Mouse (Mus musculus) gastrocnemius, postnatal 10 days (tissue): ENCODE results near the gene Zfp771. TPM values are rescaled to one million over a fixed set of nuclear protein-coding genes. Genes with fewer than 3 reads are reported as not detected.
"Not testable (repeated sequence)": the region's sequence is repeated elsewhere in the genome, so short reads cannot be mapped to it uniquely, and the experiment has no call there.

Experiments used
- DNase-seq: peaks from one replicate; pipeline ENCODE4 v3.0.0; 2021; ENCODE audit warnings: mixed read lengths
- total RNA-seq, 2 experiments: library from RNA; stranded (reverse); gene quantifications; 2 replicates each; pipeline ENCODE4 v1.2.3; 2021

Zfp771 gene
- total RNA-seq, 2 experiments from 2014 or later = 18.6 to 20.9 TPM

DNA sequence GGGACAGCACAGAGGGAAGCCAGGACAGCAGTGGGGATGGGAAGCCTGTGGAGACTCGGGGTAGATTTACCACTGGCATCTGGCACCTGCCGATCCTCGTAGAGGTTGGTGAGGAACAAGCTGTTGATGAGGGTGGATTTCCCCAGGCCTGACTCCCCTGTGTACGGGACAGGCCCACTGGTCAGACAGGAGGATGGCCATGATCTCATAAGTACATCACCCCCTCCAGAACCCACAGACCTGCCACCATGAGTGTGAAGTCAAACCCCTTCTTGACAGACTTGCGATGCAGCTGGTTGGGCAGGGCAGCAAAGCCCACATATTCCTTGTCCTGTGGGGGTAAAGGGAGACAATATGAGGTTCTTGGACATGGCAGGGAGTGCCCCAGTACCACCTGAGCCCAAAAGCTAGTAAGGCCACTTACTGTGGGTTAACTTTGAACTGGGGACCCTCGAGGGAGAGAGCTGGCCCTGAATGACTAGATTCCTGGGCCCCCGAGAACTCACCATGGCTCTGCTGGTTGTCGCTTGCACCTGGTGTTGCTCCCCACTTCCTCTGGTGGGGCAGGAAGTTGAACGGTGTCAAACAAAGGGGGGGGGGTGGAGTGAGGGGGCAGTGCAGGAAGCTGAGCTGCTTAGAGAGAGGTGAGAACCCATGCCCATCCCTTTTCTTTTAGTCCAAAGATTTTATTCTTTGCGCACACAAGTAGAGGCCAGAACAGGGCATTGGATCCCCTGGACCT lies 26.0 kb upstream of the Zfp771 start:
- no peak for DNase-seq

DNA sequence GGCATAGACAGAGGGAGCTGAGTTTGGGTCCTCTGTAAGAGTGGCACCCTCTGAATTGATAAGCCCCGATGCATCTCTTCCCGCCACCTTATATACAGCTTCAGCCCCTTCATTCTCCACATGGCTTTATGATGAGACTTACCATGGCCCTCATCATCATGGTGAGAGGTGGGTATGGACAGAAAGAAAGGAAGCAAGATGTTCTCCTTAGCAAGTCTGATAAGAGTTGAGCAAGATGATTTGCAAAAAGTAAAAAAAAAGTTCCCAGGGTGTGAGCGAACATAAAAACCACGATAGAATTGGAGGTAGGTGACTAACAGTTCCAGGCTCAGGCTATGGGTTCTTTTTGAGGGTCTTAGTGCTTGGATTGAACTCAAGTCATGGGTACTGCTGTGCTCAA lies 25.4 kb upstream of the Zfp771 start:
- DNase-seq = no peak

DNA sequence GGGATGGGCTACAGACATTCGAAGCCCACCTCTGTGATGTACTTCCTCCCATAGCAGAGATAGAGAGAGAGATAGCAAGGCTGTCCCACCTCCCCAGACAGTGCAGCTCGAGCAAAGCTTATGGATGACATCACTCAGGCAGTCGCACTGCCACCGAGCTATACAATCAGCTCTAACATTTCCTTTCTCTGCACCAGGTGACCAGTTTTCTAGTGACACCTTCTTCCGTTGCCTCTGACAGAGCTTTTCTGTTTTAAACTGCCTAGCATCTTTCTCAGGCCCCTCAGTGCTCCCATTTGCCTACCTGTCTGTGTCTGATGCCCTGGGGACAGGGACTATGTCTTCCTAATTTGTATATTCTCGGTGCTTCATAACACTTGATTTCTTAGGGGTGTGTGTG lies 23.6 kb upstream of the Zfp771 start:
- no peak for DNase-seq

DNA sequence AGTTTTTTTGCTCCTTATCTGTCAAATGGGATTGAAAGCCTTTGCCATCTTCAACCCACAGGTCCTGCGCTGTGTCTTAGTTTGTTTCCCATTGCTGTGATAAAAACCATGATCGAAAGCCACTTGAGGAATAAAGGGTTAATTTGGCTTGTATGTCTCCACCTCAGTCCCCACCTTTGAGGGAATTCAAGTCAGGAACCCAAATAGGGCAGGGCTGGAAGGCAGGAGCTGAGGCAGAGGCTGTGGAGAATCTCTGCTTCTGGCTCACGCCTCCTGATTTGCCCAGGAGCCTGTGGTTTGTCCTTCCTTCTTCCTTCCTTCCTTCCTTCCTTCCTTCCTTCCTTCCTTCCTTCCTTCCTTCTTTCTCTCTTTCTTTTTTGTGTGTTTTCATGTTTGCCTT lies 21.0 kb upstream of the Zfp771 start:
- DNase-seq = no peak

DNA sequence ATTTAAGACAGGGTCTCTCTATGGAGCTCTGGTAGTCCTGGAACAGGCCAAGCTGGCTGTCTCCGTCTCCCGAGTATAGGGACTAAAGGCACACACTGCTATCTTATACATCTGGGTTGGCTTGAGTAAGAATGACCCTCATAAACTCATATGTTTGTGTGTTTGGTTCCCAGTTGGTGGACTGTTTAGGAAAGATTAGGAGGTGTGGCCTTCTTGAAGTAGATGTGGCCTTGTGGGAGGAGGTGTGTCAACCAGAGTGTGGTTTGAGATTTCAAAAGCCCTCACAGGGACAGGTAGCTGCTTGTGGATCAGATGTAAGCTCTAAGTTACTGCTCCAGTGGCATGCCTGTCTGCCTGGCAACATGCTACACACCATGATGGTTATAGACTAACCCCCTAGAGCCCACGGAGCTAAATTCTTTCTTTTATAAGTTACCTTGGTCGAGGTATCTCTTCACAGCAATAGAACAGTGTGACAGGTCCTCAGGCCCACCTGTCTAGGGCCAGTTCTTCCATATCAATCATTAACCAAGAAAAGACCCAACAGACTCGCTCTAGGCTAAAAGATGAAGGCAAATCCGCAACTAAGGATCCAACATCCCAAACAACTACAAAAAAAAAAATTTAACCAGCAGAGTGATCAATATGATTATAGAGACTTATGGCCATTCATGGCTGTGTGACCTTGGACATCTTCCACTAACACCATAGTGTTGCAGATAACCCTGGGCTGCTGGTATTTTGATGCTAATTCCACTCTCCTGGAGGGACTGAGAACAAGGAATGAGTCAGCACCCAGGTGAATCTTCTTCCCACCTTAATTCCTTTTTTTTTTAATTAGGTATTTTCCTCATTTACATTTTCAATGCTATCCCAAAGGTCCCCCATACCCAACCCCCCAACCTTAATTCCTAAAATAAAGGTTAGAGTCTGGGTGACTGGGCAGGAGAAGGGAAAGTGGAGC lies 20.3 kb upstream of the Zfp771 start:
- no peak for DNase-seq

DNA sequence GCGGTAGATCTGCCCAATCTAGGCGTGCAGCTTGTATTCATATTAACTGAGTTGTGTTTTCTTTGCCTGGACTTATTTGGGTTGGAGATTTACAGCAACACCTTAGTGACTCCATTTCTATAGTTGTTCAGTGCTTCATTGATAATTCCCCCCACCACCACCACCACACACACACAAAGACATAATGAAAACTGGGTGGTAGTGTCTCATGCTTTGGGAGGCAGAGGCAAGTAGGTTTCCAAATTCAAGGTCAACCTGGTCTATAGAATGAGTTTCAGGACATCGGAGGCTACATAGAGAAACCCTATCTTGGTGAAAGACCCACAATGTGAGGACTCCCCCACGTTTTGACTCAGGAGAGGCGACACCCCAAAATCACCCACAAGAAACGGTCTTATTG lies 19.5 kb upstream of the Zfp771 start:
- no peak for DNase-seq

DNA sequence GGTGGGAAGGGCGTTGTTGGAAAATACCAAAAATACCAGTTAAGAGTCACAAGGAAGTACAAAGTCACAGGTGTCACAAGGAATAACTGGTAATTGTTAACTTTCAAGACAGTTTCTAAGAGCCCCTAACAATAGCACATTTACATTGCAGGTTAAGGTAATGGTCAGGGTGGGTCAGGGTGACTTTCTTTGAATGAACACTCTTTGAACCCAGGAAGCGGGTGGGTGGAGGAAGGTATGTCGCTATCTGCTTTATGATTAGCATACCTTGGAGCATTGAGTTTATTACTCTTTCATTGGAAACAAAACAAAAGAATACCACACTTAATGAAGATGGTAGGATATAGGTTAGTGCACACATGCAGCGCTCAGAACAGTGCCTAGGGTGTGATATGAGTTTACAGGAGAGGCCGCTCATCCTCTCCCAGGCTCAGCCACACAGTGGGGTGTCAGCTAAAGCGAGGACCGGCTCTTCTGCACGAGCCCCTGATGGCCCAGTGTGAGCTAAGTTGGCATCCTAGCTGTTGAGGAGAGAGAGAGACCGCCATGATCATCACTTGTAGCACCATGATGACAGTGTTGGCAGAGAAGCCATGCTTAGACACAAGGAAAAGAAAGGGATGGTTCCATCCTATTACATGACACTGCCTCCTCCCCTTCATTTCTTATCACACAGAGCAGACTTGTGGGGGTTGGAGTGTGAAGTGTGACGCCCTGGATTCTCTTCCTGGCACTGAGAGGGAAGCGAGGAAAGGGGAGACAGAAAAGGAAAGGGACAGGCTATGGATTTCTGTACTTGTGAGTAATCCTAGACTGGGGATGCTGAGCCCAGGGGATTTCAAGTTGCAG lies 18.7 kb upstream of the Zfp771 start:
- no peak for DNase-seq

DNA sequence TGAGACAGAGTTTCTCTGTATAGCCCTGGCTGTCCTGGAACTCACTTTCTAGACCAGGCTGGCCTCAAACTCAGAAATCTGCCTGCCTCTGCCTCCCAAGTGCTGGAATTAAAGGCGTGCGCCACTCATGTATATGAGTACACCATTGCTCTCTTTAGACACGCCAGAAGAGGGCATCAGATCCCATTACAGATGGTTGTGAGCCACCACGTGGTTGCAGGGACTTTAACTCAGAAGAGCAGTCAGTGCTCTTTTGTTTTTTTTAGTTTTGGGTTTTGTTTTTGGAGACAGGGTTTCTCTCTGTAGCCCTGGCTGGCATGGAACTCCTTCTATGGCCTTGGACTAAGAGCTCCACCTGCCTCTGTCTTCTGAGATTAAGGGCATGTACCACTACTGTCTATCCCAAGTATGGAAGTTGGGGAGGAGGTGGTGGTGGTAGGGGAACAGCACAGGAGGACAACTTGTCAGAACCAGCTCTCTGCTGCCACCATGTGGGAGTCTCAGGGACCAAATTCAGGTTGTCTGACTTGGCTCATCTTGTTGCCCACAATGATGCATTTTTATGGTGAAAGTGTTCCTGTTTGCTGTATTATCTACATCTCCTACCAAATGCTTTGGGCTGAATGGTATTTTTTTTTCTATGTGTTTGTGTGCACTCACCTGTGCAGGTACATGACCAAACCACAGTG lies 15.3 kb upstream of the Zfp771 start:
- peak; percentile 87 for DNase-seq

DNA sequence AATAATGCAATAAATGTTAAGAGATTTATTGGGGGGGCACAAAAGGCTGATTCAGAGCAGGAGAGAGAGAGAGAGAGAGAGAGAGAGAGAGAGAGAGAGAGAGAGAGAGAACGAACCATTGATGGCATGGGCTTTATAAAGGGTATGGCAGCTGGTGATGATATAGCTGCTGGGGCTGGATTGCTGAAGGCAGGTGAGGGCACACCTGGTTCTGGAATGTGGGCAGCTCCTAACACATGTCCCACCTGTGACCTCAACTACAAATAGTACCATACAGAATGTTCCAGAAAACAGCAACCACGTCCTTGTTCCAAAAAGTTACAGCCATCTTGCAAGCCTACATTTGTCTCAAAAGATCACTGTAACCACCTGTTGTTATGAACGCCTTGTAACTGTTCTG lies 12.7 kb upstream of the Zfp771 start:
- DNase-seq = no peak

DNA sequence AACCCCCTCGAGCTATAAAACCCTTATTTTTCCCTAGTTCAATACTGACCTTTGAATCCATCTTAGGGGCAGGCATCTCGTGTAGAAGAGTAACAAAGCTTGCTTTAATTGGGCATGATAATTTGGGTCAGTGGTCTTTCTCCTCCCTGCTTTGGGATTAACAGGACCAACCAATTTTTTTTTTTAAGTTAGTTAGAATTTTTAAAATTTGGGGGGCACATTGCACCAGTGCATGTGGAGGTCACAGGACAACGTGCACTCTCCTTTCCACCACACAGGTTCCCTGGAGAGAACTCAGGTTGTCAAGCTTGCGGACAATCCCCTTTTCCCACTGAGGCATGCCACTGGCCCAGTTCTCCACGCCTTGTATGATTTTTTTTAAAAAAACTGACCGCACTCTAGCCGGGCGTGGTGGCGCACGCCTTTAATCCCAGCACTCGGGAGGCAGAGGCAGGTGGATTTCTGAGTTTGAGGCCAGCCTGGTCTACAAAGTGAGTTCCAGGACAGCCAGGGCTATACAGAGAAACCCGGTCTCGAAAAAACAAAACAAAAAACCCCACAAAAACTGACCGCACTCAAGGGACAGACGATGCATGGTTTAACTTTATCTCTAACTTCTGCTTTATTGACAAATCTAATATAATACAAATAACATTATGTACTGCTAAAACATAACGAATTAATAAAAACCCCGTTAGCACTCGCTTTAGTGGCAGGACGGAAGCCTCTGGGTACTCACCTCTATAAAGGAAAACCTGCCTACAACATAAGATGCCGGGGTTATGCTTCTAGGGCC lies 12.1 kb upstream of the Zfp771 start:
- no peak for DNase-seq

DNA sequence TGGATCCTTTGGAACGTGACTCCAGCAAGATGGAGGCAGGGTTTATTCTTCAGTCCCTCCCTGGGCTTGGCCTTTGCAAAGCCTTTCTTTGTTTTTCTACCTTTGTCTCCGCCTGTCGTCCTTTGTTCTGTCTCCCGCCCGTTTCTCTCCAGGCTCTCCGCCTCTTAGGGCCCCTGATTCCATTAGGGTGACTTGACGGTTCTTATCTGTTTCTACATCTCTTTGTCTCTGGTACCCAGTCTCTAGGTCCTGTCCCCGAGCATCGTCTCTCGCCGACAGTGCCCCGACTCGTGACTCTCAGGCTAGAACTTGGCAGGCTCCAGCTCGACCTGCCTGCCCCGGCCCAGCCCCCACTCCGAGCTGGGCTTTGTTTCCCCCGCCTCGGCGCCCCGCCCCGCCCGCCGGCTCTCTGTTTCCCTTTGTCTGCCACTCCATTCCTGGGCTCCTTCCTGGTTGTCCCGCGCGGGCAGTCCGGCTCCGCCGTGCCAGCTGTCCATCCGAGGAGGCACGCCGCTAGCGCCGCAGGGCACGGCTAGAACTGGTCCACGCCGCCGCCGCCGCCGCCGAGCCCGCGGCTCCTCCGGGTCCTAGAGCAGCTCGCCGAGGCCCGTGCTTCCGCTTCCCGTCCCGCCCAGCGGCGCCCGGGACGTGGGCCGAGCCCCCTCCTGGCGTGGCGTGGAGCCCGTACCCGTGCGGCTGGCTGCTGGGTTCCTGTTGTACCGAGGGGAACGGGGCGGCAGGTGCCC lies 11.3 kb upstream of the Zfp771 start, which contains the start of the genes Zfp553 and Sept1:
Gene Zfp553, plus strand, starts transcription at position 440 of the 746 bp plus-strand sequence.
Gene Sept1, minus strand, starts transcription at position 509 of the 746 bp plus-strand sequence.
- DNase-seq = peak; percentile 85

DNA sequence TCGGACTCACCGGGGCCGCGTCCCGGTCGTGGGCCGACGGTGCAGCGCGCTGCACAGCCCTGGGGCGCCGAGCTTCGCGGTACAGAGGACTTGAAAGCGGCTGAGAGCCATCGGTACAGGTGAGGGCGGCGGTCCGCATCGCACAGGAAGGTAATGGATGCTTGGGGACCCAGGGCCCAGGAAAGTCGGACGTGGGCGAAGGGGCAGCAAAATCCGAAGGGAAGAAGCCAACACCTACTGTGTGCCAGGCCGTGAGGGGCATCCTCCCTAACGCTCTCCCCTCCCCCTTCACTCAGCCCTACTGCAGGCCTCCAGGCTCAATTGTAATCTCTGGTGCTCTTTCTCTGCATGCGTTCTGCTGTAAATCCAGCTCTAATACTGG lies 10.7 kb upstream of the Zfp771 start:
- DNase-seq = no peak

DNA sequence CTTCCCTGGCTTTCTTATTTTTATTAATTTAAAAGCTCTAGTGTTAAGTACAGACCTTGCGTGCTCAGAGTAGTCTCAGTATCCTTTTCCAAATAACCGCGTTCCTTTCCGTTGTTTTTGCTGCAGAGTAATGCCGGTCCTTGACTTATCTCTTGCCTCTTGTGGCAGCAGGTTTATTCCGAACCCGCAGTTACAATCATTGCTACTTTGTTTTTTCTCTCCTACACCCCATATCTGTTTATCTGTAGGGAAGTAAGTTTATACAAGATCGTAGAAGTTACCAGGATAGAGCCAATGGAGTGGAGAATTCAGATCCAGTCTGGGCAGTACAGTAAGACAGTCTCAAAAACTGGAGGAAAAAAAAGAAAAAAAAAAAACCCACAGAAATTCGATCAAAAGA lies 10.3 kb upstream of the Zfp771 start:
- DNase-seq = no peak

DNA sequence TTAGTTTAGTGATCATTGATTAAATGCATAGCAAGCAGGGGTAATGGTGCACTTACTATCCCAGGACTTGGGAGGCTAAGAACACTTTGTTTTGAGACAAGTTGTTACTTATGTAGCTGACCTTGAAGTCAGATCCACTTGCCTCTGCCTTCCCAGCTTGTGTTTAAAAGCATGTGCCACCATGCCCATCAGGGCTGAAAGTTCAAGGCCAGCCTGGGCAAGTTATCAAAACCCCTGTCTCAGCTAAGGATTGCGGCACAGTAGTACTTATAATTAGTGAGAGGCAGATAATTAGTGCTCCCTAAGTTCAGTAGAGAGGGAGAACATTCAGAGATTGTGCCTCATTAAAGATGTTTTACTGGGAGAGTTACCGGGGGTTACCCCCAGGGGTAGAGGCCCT lies 9.3 kb upstream of the Zfp771 start:
- no peak for DNase-seq

DNA sequence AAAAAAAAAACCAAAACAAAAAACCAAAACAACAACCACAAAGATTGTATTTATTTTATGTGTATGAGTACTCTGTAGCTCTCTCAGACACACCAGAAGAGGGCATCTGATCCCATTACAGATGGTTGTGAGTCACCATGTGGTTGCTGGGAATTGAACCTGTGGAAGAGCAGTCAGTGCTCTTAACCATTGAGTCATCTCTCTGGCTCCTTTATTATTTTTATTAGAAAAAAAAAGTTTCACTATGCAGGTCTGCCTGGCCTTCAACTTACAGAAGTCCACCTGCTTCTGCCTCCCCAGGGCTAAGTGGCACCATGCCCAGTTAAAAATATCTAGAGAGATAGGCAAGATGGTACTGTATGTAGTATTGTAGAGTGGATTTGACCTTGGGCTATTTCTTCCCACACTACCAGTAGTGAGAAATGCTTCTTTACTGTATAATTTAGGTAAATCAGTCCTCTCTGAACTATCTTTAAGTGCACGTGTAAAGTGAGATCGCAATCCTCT lies 660 bp upstream of the Zfp771 start:
- DNase-seq = no peak

DNA sequence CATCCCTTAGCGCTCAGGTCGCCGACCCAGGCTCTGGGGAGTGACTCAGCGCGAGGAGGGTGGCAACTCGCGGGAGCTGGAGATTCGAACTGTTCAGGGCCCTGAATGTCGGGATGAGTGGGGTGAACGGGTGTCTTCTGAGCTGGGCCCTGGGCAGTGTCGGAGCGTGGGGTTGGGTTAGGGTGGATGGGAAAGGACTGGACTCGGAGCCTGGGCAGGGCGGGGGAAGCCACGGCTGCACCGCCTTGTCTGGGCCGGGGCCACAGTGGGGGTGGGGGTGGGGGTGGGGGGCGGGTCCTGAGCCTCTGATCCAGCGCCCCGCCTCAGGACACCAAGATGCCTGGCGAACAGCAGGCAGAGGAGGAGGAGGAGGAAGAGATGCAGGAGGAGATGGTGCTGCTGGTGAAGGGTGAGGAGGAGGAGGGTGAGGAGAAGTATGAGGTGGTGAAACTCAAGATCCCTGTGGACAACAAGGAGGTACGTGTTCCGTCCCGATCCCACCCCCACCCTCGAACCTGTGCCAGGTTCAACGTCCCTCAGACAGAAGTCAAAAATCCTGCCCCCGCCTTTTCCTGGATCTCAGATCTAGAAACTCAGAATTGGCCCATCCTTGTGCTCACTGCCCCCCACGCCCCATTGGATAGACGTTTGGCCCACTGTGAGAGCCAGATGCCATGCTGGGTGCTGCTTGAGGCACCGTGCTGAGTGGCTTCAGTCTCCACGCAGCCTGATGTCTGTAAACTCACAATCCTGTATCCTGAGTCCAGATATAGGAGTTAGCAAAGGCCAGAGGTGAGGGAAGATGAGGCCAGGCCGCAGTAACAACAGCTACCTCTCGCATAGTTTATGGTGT lies 810 bp downstream of the Zfp771 start:
- DNase-seq = peak; percentile 65

DNA sequence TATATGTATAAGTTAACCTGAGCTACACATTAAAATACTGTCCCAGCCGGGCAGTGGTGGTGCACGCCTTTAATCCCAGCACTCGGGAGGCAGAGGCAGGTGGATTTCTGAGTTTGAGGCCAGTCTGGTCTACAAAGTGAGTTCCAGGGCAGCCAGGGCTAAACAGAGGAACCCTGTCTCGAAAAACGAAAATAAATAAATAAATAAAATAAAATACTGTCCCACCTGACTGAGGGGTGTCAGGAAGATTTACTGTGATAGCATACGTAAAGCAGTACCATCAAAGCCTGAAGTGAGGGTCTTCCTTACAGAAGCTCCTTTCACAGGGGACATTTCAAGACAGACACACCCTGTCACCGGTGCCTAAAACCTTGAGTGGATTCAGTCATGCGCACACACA lies 6.4 kb downstream of the Zfp771 start:
- not testable (repeated sequence) for DNase-seq

DNA sequence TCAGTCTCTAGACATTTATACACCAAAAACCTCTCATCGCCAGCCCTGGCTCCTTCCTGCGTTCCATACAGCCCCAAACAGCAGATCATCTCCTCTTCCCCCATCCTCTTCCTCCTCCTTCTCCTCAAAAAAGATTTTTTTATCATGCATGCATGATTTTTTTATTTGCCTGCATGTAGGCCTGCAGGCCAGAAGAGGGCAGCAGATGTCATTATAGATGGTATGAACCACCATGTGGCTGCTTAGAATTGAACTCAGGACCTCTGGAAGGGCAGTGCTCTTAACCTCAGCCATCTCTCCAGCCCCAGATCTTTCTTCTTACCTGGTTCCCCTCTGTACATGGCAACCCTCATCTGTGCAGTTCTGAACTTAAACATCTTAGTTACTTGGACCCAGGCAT lies 8.3 kb downstream of the Zfp771 start:
- no peak for DNase-seq

DNA sequence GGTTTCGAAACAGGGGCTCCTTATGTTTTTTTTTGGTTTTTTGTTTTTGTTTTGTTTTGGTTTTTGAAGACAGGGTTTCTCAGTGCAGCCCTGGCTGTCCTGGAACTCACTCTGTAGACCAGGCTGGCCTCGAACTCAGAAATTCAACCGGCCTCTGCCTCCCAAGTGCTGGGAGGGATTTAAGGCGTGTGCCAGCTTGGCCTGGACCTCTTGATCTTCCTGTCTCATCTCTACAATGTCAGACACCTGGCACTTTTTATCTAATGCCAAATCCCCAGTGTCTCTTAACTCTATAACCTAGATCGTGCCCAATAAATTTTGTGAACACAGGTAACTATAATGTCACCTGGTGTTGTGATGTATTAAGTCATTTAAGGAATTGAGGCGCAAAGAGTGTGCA lies 9.3 kb downstream of the Zfp771 start:
- DNase-seq = no peak
